Mouse (Mus musculus): ENCODE measurements around the gene Snx32. TPM values are rescaled to one million over a fixed set of nuclear protein-coding genes. Genes with fewer than 3 reads are reported as not detected.
"Not testable (repeated sequence)": the region's sequence is repeated elsewhere in the genome, so short reads cannot be mapped to it uniquely, and the experiment has no call there.

The Snx32 gene
- polyA plus RNA-seq, 1 experiment from 2014 or later: 9.7 TPM

DNA sequence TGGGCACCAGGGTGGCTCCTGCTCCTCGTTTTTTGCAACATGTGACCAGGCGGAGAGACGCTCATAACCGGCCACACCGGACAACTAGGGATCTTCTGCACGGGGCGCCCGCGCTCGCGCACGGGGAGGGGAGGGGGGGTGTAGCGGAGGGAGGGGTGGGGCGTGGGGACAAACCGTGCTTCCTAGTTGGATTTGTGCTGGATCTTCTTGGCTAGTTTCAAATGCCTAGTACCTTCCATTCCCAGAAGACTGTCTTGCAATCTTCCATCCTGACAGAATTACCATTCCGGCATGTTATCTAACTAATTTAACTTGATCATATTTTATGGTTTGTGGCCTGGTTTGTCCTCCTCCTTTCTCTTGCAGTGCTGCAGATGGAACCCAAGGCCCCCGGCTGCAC, 6.7 kb downstream of the Snx32 start, which contains the start of gene 1700020D05Rik:
TSS of gene 1700020D05Rik (minus strand) at position 101 of the 400 bp plus-strand sequence.
- ATAC-seq (ENCODE audit: insufficient number of reproducible peaks, insufficient read depth, low FRiP score, low TSS enrichment, low read depth): 0 out of 2 replicates have a peak, but pooled peaks have one; percentile 26
- no peaks in the 10 kb centered on the region; the same call in 1 of the 2 replicates for H3K36me3 ChIP-seq
- H3K4me3 ChIP-seq: no peak within 1 kb of the TSS
- H3K9me3 ChIP-seq: no peaks in the 10 kb centered on the region
- H3K27ac ChIP-seq: no peak within 1 kb of the TSS
- peak within 1 kb of the TSS; percentile 32; the same call in 1 of the 2 replicates for H3K9ac ChIP-seq
- H3K4me1 ChIP-seq: no peaks in the 10 kb centered on the region
- H3K4me2 ChIP-seq: 0 out of 2 replicates have a peak within 1 kb of the TSS, but pooled peaks have one; percentile 7
- 50% methylated on average over 16 of the region's 17 CpGs for whole genome bisulfite sequencing
- H3K27me3 ChIP-seq: no peaks in the 10 kb centered on the region

- Histone ChIP-seq H3K9ac (no peak overlapping the region), H3K9me3 (no peaks in the 10 kb centered on the region), H3K27ac (no peak overlapping the region), H3K27me3 (no peaks in the 10 kb centered on the region), H3K4me3 (no peak overlapping the region), H3K4me2 (no peak overlapping the region), H3K4me1 (no peaks in the 10 kb centered on the region), H3K36me3 (peaks cover 28% of the 10 kb centered on the region)
- 91% methylated on average over 2 of the region's 2 CpGs for WGBS
- no peak for ATAC-seq (ENCODE audit: insufficient number of reproducible peaks, insufficient read depth, low FRiP score, low TSS enrichment, low read depth)
Measured at GRCm38 (mm10) chr19:5500330-5500875, 9.9 kb downstream of the Snx32 start.

- H3K27me3 ChIP-seq: no peaks in the 10 kb centered on the region
- no peak for ATAC-seq (ENCODE audit: insufficient number of reproducible peaks, insufficient read depth, low FRiP score, low TSS enrichment, low read depth)
- no peak overlapping the region for H3K4me2 ChIP-seq
- no peak overlapping the region for H3K27ac ChIP-seq
- H3K9me3 ChIP-seq: no peaks in the 10 kb centered on the region
- H3K36me3 ChIP-seq: peaks cover 59% of the 10 kb centered on the region
- H3K9ac ChIP-seq: no peak overlapping the region
- no peak overlapping the region for H3K4me3 ChIP-seq
- 85% methylated on average over 16 of the region's 16 CpGs for WGBS
- H3K4me1 ChIP-seq: peaks cover 13% of the 10 kb centered on the region
Measured at GRCm38 (mm10) chr19:5496052-5496370, 14.3 kb downstream of the Snx32 start.

GRCm38 (mm10) chr19:5495353-5496051, 14.8 kb downstream of the Snx32 start:
- H3K27me3 ChIP-seq: no peaks in the 10 kb centered on the region
- H3K36me3 ChIP-seq: peaks cover 59% of the 10 kb centered on the region
- H3K27ac ChIP-seq: no peak overlapping the region
- H3K4me1 ChIP-seq: peaks cover 13% of the 10 kb centered on the region
- H3K4me2 ChIP-seq: no peak overlapping the region
- H3K9ac ChIP-seq: no peak overlapping the region
- H3K9me3 ChIP-seq: no peaks in the 10 kb centered on the region
- no peak overlapping the region for H3K4me3 ChIP-seq
- WGBS: 81% methylated on average over 12 of the region's 12 CpGs
- ATAC-seq (ENCODE audit: insufficient number of reproducible peaks, insufficient read depth, low FRiP score, low TSS enrichment, low read depth): no peak

DNA sequence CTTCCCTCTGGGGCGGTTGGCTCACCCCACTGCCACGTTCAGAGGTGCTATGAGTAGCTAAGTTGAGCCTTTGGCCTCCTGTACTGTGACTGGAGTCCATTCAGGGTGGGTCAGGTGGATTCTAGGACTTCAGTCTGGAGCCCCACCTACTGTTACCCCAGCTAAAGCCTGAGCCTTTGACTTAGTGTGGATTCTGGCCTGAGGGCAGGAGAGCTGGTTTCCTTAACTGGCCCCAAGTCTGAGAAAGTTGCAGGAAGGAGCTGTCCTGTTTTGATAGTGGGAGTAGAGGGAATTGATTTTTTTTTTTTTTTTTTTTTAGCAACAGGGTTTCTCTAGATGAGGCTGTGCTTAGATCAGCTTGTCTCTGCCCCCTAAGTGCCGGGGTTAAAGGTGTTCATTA, 16.0 kb downstream of the Snx32 start:
- peaks cover 59% of the 10 kb centered on the region for H3K36me3 ChIP-seq
- no peak for ATAC-seq (ENCODE audit: insufficient number of reproducible peaks, insufficient read depth, low FRiP score, low TSS enrichment, low read depth)
- 82% methylated on average over 3 of the region's 3 CpGs for WGBS

DNA sequence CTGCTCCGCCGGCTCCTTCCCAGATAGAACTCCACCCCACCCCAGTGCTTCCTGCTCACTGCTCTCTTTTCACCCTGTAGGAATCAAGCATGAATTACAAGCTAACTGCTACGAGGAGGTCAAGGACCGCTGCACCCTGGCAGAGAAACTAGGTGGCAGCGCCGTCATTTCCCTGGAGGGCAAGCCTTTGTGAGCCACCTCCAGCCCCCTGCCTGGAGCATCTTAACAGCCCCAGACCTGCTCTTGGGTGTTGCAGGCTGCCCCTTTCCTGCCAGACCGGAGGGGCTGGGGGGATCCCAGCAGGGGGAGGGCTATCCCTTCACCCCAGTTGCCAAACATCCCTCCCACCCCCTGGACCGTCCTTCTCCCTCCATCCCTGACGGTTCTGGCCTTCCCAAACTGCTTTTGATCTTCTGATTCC, 17.0 kb downstream of the Snx32 start:
- H3K9me3 ChIP-seq; H3K4me3 ChIP-seq; H3K9ac ChIP-seq; ATAC-seq (ENCODE audit: insufficient number of reproducible peaks, insufficient read depth, low FRiP score, low TSS enrichment, low read depth); H3K27ac ChIP-seq; H3K4me2 ChIP-seq; H3K27me3 ChIP-seq: not testable (repeated sequence)
- Histone ChIP-seq H3K4me1 (peaks cover 21% of the 10 kb centered on the region), H3K36me3 (peaks cover 59% of the 10 kb centered on the region)
- 70% methylated on average over 9 of the region's 9 CpGs for WGBS

More for the DNA sequence above, 16.0 kb downstream of the Snx32 start:
- Histone ChIP-seq H3K27me3 (no peaks in the 10 kb centered on the region), H3K4me1 (peaks cover 16% of the 10 kb centered on the region), H3K4me3 (no peak overlapping the region), H3K9ac (no peak overlapping the region), H3K9me3 (no peaks in the 10 kb centered on the region), H3K27ac (no peak overlapping the region), H3K4me2 (no peak overlapping the region)

DNA sequence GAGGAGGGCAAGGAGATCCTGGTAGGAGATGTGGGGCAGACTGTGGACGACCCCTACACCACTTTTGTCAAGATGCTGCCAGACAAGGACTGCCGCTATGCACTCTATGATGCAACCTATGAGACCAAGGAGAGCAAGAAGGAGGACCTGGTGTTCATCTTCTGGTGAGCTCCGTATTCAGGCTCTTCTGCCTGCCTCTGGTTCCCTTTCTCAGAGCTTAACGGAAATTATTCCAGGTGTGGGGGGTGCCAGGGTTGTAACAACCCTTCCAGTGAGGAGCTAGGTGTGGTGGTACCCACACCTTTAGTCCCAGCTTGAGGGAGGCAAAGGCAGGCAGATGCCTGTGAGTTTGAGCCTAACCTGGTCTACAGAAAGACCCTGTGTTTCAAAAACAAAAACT, 17.7 kb downstream of the Snx32 start:
- H3K4me2 ChIP-seq: 0 out of 2 replicates have a peak overlapping the region, but pooled peaks have one; percentile 83
- no peak for ATAC-seq (ENCODE audit: insufficient number of reproducible peaks, insufficient read depth, low FRiP score, low TSS enrichment, low read depth)
- H3K27me3 ChIP-seq: no peaks in the 10 kb centered on the region
- peaks cover 53% of the 10 kb centered on the region for H3K36me3 ChIP-seq
- 78% methylated on average over 4 of the region's 4 CpGs for WGBS
- H3K9me3 ChIP-seq: no peaks in the 10 kb centered on the region
- H3K4me1 ChIP-seq: peaks cover 21% of the 10 kb centered on the region
- no peak overlapping the region for H3K4me3 ChIP-seq
- no peak overlapping the region for H3K9ac ChIP-seq
- H3K27ac ChIP-seq: no peak overlapping the region

DNA sequence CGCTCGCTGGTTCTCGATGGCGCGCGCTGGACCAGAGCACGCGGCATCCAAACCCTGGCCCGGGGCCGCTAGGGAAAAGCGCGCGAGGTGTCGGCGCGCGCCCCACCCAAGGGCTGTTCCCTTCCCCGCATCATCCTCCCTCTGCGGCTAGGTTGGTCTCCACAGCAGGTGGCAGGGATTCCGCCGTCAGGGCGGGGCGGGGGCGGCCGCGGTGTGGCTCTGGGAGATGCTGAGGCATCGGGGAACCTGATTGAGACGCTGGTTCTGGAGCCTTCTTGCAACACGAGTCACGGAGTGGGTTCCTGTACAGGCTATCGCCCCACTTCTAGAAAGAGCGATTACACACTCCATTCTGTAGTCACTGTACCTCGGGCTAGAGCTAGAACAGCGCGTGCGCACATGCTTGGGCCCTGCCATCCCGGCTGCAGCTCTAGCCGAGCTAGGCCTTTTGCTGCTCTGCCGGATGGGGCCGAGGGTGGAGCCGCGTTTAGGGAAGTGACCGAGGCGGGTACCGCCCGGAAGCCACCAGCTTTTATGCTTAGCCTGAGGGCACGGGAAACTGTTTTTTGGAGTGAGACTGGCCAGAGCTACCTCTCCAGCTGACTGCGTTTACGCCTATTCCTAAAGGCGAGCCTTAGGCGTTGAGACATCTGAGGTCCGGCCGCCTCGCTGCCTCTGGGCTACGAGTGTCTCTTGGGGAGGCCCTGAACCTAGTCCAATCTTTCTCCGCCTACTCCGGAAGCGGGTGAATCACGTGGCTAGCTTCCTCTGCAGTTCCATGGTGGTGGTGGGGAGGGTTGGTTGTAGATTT, 19.2 kb downstream of the Snx32 start:
- peak overlapping the region; percentile 99 for H3K4me3 ChIP-seq
- ATAC-seq (ENCODE audit: insufficient number of reproducible peaks, insufficient read depth, low FRiP score, low TSS enrichment, low read depth): no peak
- H3K4me2 ChIP-seq: peak overlapping the region; percentile 83
- WGBS: under 1% methylated on average over 59 of the region's 59 CpGs
- peak overlapping the region; percentile 99 for H3K27ac ChIP-seq
- H3K27me3 ChIP-seq: no peaks in the 10 kb centered on the region
- peaks cover 42% of the 10 kb centered on the region for H3K36me3 ChIP-seq
- peak overlapping the region; percentile 97 for H3K9ac ChIP-seq
- peaks cover 36% of the 10 kb centered on the region for H3K4me1 ChIP-seq
- H3K9me3 ChIP-seq: no peaks in the 10 kb centered on the region

DNA sequence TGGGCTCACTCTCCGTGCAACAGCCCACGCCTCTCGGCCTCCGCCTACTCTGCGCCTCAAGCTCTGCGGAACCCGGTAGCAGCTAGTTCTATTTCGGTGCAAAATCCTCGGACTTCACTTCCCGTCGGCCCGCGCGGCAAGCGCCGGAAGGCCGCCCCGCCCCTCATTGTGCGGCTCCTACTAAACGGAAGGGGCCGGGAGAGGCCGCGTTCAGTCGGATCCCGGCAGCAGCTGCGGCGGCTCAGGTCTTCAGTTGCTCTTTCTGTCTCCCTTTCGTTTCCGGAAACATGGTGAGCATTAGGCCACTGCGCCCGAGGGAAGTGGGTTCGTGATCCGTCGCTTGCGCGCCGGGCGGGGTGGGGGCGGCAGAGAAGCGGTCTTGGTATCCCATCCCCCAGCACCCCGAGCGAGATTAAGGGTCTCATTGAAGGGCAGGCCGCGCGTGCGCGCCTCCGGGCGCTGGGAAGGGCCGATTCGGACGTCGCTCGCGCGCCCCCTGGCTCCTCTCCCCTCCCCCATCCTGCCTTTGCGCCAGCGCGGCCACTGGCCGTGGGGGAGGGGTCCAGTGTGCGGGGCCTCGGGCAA, 19.9 kb downstream of the Snx32 start, which contains the start of gene Cfl1:
TSS of gene Cfl1 (plus strand) at position 143 of the 585 bp plus-strand sequence.
- H3K9ac ChIP-seq: peak within 1 kb of the TSS; percentile 97
- no peaks in the 10 kb centered on the region for H3K9me3 ChIP-seq
- H3K27me3 ChIP-seq: no peaks in the 10 kb centered on the region
- H3K27ac ChIP-seq: peak within 1 kb of the TSS; percentile 99
- peak within 1 kb of the TSS; percentile 99 for H3K4me3 ChIP-seq
- peak within 1 kb of the TSS; percentile 83 for H3K4me2 ChIP-seq
- H3K4me1 ChIP-seq: peaks cover 38% of the 10 kb centered on the region
- whole genome bisulfite sequencing: under 1% methylated on average over 62 of the region's 62 CpGs
- peak; percentile 15 for ATAC-seq (ENCODE audit: insufficient number of reproducible peaks, insufficient read depth, low FRiP score, low TSS enrichment, low read depth)
- H3K36me3 ChIP-seq: peaks cover 42% of the 10 kb centered on the region

DNA sequence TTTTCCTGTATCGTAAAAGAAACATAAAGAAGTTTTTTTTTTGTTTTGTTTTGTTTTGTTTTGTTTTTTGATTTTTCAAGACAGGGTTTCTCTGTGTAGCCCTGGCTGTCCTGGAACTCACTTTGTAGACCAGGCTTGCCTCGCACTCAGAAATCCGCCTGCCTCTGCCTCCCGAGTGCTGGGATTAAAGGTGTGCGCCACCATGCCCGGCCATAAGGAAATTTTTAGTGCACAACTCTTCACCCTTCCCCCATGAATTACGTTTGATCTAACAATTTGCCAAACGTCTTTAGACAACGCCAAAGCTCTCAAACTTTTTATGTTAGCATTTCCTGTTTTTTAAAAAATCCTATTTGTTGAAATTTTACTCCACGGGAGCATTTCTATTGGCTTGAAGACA, 20.6 kb downstream of the Snx32 start:
- H3K4me2 ChIP-seq: peak overlapping the region; percentile 83
- H3K4me1 ChIP-seq: peaks cover 38% of the 10 kb centered on the region
- not testable (repeated sequence) for H3K9me3 ChIP-seq; H3K27me3 ChIP-seq; ATAC-seq (ENCODE audit: insufficient number of reproducible peaks, insufficient read depth, low FRiP score, low TSS enrichment, low read depth); H3K9ac ChIP-seq
- H3K4me3 ChIP-seq: peak overlapping the region; percentile 99
- peak overlapping the region; percentile 99 for H3K27ac ChIP-seq
- peaks cover 43% of the 10 kb centered on the region for H3K36me3 ChIP-seq
- 49% methylated on average over 10 of the region's 10 CpGs for WGBS

GRCm38 (mm10) chr19:5488878-5489571, 21.3 kb downstream of the Snx32 start:
- under 1% methylated on average over 26 of the region's 26 CpGs for WGBS
- peaks cover 38% of the 10 kb centered on the region for H3K4me1 ChIP-seq

More at GRCm38 (mm10) chr19:5488878-5489571, 21.3 kb downstream of the Snx32 start:
- Histone ChIP-seq H3K9me3 (no peaks in the 10 kb centered on the region), H3K4me2 (peak overlapping the region; percentile 83), H3K27ac (peak overlapping the region; percentile 99), H3K27me3 (no peaks in the 10 kb centered on the region), H3K4me3 (peak overlapping the region; percentile 56), H3K36me3 (peaks cover 43% of the 10 kb centered on the region), H3K9ac (peak overlapping the region; percentile 76)
- ATAC-seq (ENCODE audit: insufficient number of reproducible peaks, insufficient read depth, low FRiP score, low TSS enrichment, low read depth): peak; percentile 83

All from embryonic facial prominence, embryonic 13.5 days (tissue).